Mouse (Mus musculus) heart, adult 2 months (tissue): ENCODE measurements around the gene Daam1. TPM values are rescaled to one million over a fixed set of nuclear protein-coding genes. Genes with fewer than 3 reads are reported as not detected.

Experiments used
- DNase-seq, 2 experiments: peaks; one replicate each; pipeline ENCODE4 v3.0.0; 2021
- H3K27ac ChIP-seq: fragments of 200-600 bp; 2 replicates; pipeline ENCODE4 v1.8.1; 2022
- H3K27me3 ChIP-seq: fragments of 200-500 bp; 2 replicates; pipeline ENCODE4 v1.6.1; 2012; ENCODE audit warnings: mild to moderate bottlenecking, low read length, inconsistent platforms, mixed read lengths; ENCODE audit not compliant: control insufficient read depth, insufficient read depth
- H3K36me3 ChIP-seq: fragments of 200-500 bp; 2 replicates; pipeline ENCODE4 v1.6.1; 2012; ENCODE audit warnings: low read length, inconsistent platforms; ENCODE audit not compliant: control insufficient read depth, insufficient read depth
- H3K4me1 ChIP-seq: fragments of 200-500 bp; 2 replicates; pipeline ENCODE4 v1.6.1; 2011; ENCODE audit warnings: low read length; ENCODE audit not compliant: control insufficient read depth, insufficient read depth
- H3K4me3 ChIP-seq: fragments of 200-600 bp; 2 replicates; pipeline ENCODE4 v1.8.1; 2022
- H3K79me2 ChIP-seq: fragments of 200-500 bp; replicated peaks from 2 replicates; pipeline ENCODE4 v1.6.1; 2012; ENCODE audit warnings: mild to moderate bottlenecking, inconsistent platforms, low read length, moderate library complexity, mixed read lengths; ENCODE audit not compliant: control insufficient read depth, insufficient read depth
- H3K9ac ChIP-seq: fragments of 200-500 bp; 2 replicates; pipeline ENCODE4 v1.6.1; 2012; ENCODE audit warnings: low read depth, mild to moderate bottlenecking, control low read depth, inconsistent platforms, low read length, mixed read lengths
- CTCF ChIP-seq: fragments of 200-600 bp; IDR thresholded peaks from 2 replicates; pipeline ENCODE4 v1.8.1; 2022; ENCODE audit warnings: antibody characterized with exemption, mild to moderate bottlenecking, moderate library complexity
- EP300 ChIP-seq: fragments of 200-500 bp; IDR thresholded peaks from 2 replicates; pipeline ENCODE4 v1.6.1; 2011; ENCODE audit warnings: low read depth, low read length, control low read depth; ENCODE audit not compliant: insufficient read depth
- POLR2A ChIP-seq: fragments of 200-500 bp; IDR thresholded peaks from 2 replicates; pipeline ENCODE4 v1.6.1; 2011; ENCODE audit warnings: mild to moderate bottlenecking, low read depth, low read length, control low read depth; ENCODE audit not compliant: insufficient read depth
- WGBS: fragments of 180-500 bp; shearing (Covaris S2); methylation state at CpG from one replicate; pipeline ENCODE4 v1.1.7; 2018; 5-methylcytosine and 5-hydroxymethylcytosine counted together
- intact Hi-C: fragments of 180-260 bp; cut with DNase I; formaldehyde crosslinking; loops from one replicate; pipeline ENCODE4 v1.15.1; 2025
- polyA plus RNA-seq: library from polyadenylated mRNA; depleted of rRNA; stranded (reverse); fragments of >200 nt; gene quantifications from 2 replicates; pipeline ENCODE4 v1.2.3, GENCODE M21; 2012
- total RNA-seq, 2 experiments: library from RNA; stranded (reverse); gene quantifications; 2 replicates each; pipeline ENCODE4 v1.2.3; 2021

The Daam1 gene
- total and polyA plus RNA-seq, 3 experiments: 13.1 to 77.6 (median 67.2) TPM

DNA sequence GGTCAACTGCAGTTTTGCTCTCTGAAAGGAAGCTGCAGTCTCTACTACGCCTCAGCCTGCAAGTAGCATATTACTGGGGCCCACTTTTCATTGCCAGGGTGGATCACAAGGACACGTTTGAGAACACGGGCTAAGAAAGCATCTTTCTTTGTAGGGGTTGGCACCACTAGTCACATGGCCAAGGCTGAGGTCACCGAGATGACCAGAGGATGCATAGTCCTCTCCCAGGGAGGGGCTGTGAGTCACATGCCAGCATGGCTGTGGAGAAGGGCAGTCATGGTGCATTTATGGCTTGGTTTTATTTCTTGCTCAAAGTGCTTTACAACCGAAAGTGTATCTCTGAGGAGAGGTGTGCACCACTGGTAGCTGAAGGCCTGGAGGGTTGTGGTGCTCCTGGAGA, 67.4 kb downstream of the Daam1 start:
- Histone ChIP-seq H3K4me3 (no peak overlapping the region), H3K4me1 (peaks cover 11% of the 10 kb centered on the region), H3K27ac (no peak overlapping the region), H3K79me2 (peaks cover 6% of the 10 kb centered on the region), H3K9ac (no peak overlapping the region), H3K27me3 (no peaks in the 10 kb centered on the region), H3K36me3 (peaks cover 13% of the 10 kb centered on the region)
- TF ChIP-seq EP300: no peak
- TF ChIP-seq POLR2A: no peak
- TF ChIP-seq CTCF: no peak
- 73% methylated on average over 5 of the region's 5 CpGs for WGBS
- intact Hi-C loops: no loop called here
- DNase-seq: no peak

DNA sequence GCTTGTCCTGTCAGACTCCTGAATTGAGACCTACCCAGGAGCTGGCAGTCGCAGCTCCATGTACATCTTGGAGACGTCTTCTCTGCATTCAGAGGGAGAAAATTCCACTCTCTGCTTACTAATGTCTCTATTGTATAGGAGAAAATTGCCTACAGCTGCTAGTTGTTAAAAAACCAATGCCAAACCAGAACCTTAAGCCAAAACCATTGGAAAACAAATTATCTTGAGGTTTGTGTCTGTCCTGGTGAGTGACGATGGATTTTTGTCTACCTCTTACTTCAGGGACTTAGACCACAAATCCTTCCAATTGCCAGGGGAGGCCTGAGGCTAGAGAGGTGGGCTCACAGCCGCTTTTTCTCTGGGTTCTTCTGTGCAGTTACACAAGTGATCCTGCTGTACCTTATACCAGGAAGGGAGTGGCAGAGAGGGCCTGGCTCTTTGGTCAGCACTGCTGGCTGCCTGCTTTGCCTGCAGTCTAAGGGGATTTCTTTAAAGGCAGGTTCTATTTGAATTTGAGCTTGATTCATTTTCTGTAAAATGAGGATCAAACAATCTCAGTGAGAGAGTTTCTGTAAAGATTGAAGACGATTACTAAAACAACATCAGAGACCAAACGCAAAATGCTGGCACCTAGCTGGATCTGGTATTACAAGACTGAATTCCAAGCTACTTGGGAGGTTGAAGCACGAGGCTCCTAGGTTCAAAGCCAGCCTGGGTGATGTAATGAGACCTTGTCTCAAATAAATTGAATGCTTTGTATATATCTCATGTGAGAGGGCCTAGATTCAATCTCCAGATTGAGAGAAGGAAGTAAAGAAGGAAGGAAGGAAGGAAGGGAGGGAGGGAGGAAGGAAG, 68.0 kb downstream of the Daam1 start:
- H3K27ac ChIP-seq: no peak overlapping the region; the same call in 1 of the 2 replicates
- no peaks in the 10 kb centered on the region for H3K27me3 ChIP-seq
- H3K9ac ChIP-seq: no peak overlapping the region
- no peak for DNase-seq
- peaks cover 6% of the 10 kb centered on the region for H3K79me2 ChIP-seq
- peaks cover 10% of the 10 kb centered on the region for H3K4me1 ChIP-seq
- TF ChIP-seq CTCF (no peak), EP300 (no peak), POLR2A (no peak)
- intact Hi-C loops: no loop called here
- H3K4me3 ChIP-seq: no peak overlapping the region
- H3K36me3 ChIP-seq: peaks cover 14% of the 10 kb centered on the region
- 71% methylated on average over 7 of the region's 7 CpGs for WGBS

DNA sequence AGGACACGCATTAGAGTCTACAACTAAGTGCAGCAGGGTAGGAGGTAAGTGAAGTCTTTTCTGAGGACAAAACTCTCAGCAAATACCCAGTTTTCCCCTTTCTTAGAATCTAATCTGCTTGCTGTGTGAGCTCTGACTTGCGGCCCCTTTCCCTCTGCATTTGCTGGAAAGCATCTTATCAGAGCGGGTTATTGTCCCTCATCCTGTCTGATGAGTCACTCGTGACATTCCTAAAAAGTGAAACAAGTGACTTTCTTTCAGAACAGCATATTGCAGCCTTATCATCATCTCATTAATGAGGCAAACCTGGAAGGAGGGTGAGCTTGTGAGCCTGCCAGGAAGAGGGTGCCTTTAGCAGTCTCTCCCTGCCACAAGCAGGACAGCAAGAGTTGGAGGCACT, 68.7 kb downstream of the Daam1 start:
- peaks cover 7% of the 10 kb centered on the region for H3K79me2 ChIP-seq
- intact Hi-C loops: no loop called here
- peaks cover 21% of the 10 kb centered on the region for H3K36me3 ChIP-seq
- WGBS: 14% methylated on average over 4 of the region's 4 CpGs
- TF ChIP-seq POLR2A: no peak
- TF ChIP-seq CTCF: no peak
- no peak for TF ChIP-seq EP300
- H3K27ac ChIP-seq: no peak overlapping the region; the same call in 1 of the 2 replicates
- H3K4me1 ChIP-seq: peaks cover 15% of the 10 kb centered on the region
- H3K4me3 ChIP-seq: no peak overlapping the region
- H3K27me3 ChIP-seq: no peaks in the 10 kb centered on the region
- H3K9ac ChIP-seq: no peak overlapping the region
- no peak for DNase-seq

DNA sequence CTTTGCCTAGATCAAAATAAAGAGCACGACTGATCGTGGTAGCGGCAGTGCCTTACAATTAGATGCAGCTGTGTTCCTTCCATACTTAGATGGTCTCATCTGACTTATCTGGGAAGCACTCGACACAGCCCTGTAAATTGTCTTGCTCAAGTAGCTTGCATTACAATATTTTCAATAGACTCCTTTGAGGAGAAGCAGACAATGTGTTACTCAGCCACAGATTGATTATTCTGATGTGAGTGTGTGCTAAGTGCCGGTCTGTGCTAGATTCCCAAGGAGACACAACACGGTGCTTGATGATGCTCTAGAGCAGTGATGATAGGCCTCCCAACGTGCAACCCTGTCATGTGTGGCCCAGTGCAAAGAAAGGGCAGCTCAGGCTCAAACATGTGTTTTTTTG, 70.3 kb downstream of the Daam1 start:
- H3K4me3 ChIP-seq: no peak overlapping the region
- intact Hi-C loops: no loop called here
- peaks cover 19% of the 10 kb centered on the region for H3K4me1 ChIP-seq
- WGBS: 69% methylated on average over 7 of the region's 7 CpGs
- H3K9ac ChIP-seq: no peak overlapping the region
- no peak for DNase-seq
- no peak for TF ChIP-seq POLR2A
- no peak for TF ChIP-seq EP300
- no peak for TF ChIP-seq CTCF
- H3K79me2 ChIP-seq: peaks cover 7% of the 10 kb centered on the region
- H3K27me3 ChIP-seq: no peaks in the 10 kb centered on the region
- H3K27ac ChIP-seq: no peak overlapping the region
- peaks cover 25% of the 10 kb centered on the region for H3K36me3 ChIP-seq

DNA sequence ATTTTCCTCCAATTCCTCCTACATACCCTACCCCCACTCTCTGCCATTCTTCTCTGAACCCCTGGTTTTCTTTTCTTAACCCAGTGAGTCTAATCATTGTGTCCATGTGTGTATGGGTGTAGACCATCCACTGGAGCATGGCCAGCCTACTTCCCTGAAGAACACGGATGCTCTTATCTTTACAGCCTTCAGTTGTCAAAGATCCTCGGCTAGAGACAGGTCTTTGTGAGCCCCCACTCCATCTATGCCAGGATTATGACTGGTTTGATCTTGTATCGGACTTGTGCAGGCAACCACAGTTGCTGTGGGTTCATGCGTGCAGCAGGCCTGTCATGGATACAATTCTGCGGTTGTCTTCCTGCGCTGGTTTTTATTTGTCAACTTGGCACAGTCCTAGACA, 71.0 kb downstream of the Daam1 start:
- WGBS: 74% methylated on average over 6 of the region's 6 CpGs
- DNase-seq: no peak
- H3K27me3 ChIP-seq: no peaks in the 10 kb centered on the region
- intact Hi-C loops: no loop called here
- peaks cover 23% of the 10 kb centered on the region for H3K4me1 ChIP-seq
- H3K4me3 ChIP-seq: no peak overlapping the region
- TF ChIP-seq POLR2A: no peak
- H3K79me2 ChIP-seq: peaks cover 7% of the 10 kb centered on the region
- peaks cover 21% of the 10 kb centered on the region for H3K36me3 ChIP-seq
- H3K9ac ChIP-seq: no peak overlapping the region
- H3K27ac ChIP-seq: no peak overlapping the region

DNA sequence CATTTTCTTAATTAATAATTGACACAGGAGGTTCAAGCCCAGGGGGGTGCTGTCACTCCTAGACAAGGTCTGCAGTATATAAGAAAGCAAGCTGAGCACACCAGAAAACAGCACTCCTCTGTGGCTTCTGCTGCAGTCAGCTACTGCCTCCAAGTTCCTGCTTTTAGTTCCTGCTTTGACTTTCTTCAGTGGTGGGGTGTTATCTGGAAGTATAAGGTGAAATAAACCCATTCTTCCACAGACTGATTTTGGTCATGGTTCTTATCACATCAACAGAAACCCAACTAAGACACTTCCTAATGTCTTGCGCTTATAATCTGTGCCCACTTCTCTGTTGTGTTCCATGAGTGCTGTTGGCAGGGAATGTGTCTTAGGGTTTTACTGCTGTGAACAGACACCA, 71.4 kb downstream of the Daam1 start:
- Histone ChIP-seq H3K9ac (no peak overlapping the region), H3K4me3 (no peak overlapping the region), H3K27me3 (no peaks in the 10 kb centered on the region), H3K36me3 (peaks cover 25% of the 10 kb centered on the region), H3K27ac (no peak overlapping the region), H3K79me2 (peaks cover 7% of the 10 kb centered on the region), H3K4me1 (peaks cover 22% of the 10 kb centered on the region)
- WGBS: 98% methylated on average over 1 of the region's 1 CpGs
- intact Hi-C loops: no loop called here
- no peak for DNase-seq
- TF ChIP-seq CTCF (no peak), EP300 (no peak), POLR2A (no peak)
